Mouse (Mus musculus) testis, adult 2 months (tissue): ENCODE data around the gene Gramd4.

Experiments
- CTCF ChIP-seq: fragments of 200-500 bp; IDR thresholded peaks from 2 replicates; pipeline ENCODE4 v1.5.1; 2012; ENCODE audit warnings: low read depth, mild to moderate bottlenecking, inconsistent platforms, low read length, moderate library complexity; ENCODE audit not compliant: control insufficient read depth, insufficient read depth, insufficient replicate concordance
- POLR2A ChIP-seq: fragments of 200-500 bp; IDR thresholded peaks from 2 replicates; pipeline ENCODE4 v1.6.1; 2012; ENCODE audit warnings: low read depth, mild to moderate bottlenecking, inconsistent platforms, low read length, moderate library complexity; ENCODE audit not compliant: control insufficient read depth

- no peak for TF ChIP-seq CTCF
- no peak for TF ChIP-seq POLR2A
Measured at GRCm38 (mm10) chr15:86182646-86183045, 125.2 kb downstream of the Gramd4 start.
